Mouse (Mus musculus) cerebellum, postnatal 14 days (tissue): ENCODE results near the gene Rab3c.
A peak's percentile ranks its signal among the peaks of the same experiment; 100 is the strongest.

ENCODE experiments used
- DNase-seq, 2 experiments: peaks; one replicate each; pipeline ENCODE4 v3.0.0; 2021; ENCODE audit warnings: mixed read lengths in 2 of 2

Gene Rab3c

GRCm38 (mm10) chr13:110018941-110019743 lies 261.7 kb downstream of the Rab3c start:
- DNase-seq, result peak; percentile 41 to 49

- peak; percentile 91 to 94 for DNase-seq
These were observed 262.3 kb downstream of the Rab3c start for GRCm38 (mm10) chr13:110018431-110018901.

- no peak for DNase-seq
These were observed 268.8 kb downstream of the Rab3c start for GRCm38 (mm10) chr13:110012029-110012428.

- DNase-seq, result no peak
These were observed 269.9 kb downstream of the Rab3c start for GRCm38 (mm10) chr13:110010876-110011275.

GRCm38 (mm10) chr13:110008539-110008938 lies 272.3 kb downstream of the Rab3c start:
- DNase-seq, result no peak

GRCm38 (mm10) chr13:110006106-110006781 lies 274.6 kb downstream of the Rab3c start:
- DNase-seq, result no peak
